ENCODE assay signal across 10 mouse cellular contexts in the genomic region with DNA sequence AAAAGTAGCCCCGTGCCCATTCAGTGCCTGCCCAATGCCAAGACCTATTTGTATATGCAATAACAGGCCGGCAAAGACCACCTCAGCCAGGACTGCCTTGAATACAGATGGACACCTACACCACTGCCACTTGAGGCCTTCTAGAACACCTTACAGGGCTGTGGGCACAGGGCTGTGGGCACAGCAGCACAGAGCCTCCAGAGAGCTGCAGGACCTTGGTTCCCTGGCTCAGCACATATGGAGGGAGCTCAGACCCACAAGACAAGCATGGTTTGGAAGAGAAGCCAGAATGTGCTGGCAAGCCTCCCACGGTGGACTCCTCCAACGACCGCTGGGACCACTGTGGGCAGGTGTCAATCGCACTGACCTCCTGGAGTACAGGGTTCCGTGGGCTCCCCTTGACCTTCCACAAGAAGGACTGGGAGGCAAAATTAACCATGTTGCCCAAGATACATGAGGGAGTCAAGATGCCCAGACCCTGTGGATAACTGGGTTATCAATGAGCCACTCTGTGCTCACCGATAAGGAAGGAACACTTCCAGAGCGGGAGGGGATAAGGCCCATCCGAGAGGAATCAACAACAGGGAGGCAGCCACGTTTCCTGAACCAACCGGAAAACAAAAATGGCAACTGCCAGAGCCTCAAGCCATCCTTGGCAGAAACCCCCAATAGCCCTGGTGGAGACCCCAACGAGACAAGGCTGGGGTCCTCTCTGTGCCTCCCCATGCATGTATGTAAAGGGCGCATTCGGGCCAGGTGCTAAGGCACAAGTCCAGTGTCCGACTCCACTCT. TPM values are rescaled to one million over a fixed set of nuclear protein-coding genes. Genes with fewer than 3 reads are reported as not detected.
DNase-seq lines count a peak whose midpoint lies in the region; ATAC-seq and TF ChIP-seq lines count a peak whose summit lies in the region.
"Had no signal": no experiment of that assay in that cellular context is flagged by ENCODE, and none has a peak within 500 bp of the region (broad histone marks: within the 10 kb centered on the region; RNA-seq: fewer than 3 reads in every experiment).

No protein-coding gene starts in this region.

- H3K27me3 ChIP-seq in lung, embryonic 15.5 days = peaks cover 7% of the 10 kb centered on the region; the same call in 1 of the 2 replicates
- H3K27me3 ChIP-seq in intestine, embryonic 15.5 days (replicated peaks) = no peaks in the 10 kb centered on the region

- no peak for TF ChIP-seq CTCF in lung, adult 2 months (IDR thresholded peaks at IDR 0.05; ENCODE audit: insufficient read depth, low read length)
- TF ChIP-seq CTCF in olfactory bulb, adult 2 months (IDR thresholded peaks at IDR 0.05; ENCODE audit: insufficient read depth, low read depth, low read length) = no peak

- H3K27ac ChIP-seq in lung, embryonic 15.5 days = no peak overlapping the region
- no peak overlapping the region for H3K27ac ChIP-seq in intestine, embryonic 15.5 days
- H3K27ac ChIP-seq in olfactory bulb, adult 2 months (ENCODE audit: insufficient read depth, low read depth, low read length) = no peak overlapping the region

- H3K4me3 ChIP-seq in lung, embryonic 15.5 days = no peak overlapping the region
- H3K4me3 ChIP-seq in lung, adult 2 months (replicated peaks; ENCODE audit: extremely low read depth, low read depth, low read length) = no peak overlapping the region
- no peak overlapping the region for H3K4me3 ChIP-seq in intestine, embryonic 15.5 days (replicated peaks)
- peak overlapping the region; percentile 23; the same call in 1 of the 2 replicates for H3K4me3 ChIP-seq in olfactory bulb, adult 2 months (ENCODE audit: insufficient read depth, low read depth, low read length)

- 76% methylated on average over 16 of the region's 16 CpGs for WGBS in lung, embryonic 15.5 days
- WGBS in lung, adult 2 months = 69% methylated on average over 16 of the region's 16 CpGs
- 78% methylated on average over 16 of the region's 16 CpGs for WGBS in intestine, embryonic 15.5 days
- 64% methylated on average over 16 of the region's 16 CpGs for WGBS in olfactory bulb, adult 2 months

- no peak overlapping the region for H3K9ac ChIP-seq in lung, embryonic 15.5 days
- H3K9ac ChIP-seq in intestine, embryonic 15.5 days = no peak overlapping the region; the same call in none of the 2 replicates

- peak; percentile 71 for DNase-seq in cerebellum, adult 9-10 months
- DNase-seq in cerebellum, postnatal 4 days (ENCODE audit: low spot score in 2 of 2) = no peak
- no peak for DNase-seq in lung, adult 2 months
- DNase-seq in adrenal gland, postnatal 4 days (ENCODE audit: low spot score in 2 of 2) = no peak
- DNase-seq: left cerebral cortex, postnatal 4 days; thymus, postnatal 25 days had no signal

- peak overlapping the region; percentile 83 for H3K4me2 ChIP-seq in lung, embryonic 15.5 days
- peak overlapping the region; percentile 96 for H3K4me2 ChIP-seq in intestine, embryonic 15.5 days (replicated peaks)

- H3K36me3 ChIP-seq in lung, embryonic 15.5 days = no peaks in the 10 kb centered on the region
- no peaks in the 10 kb centered on the region for H3K36me3 ChIP-seq in intestine, embryonic 15.5 days

- peaks cover 57% of the 10 kb centered on the region for H3K4me1 ChIP-seq in lung, embryonic 15.5 days
- H3K4me1 ChIP-seq in lung, adult 2 months (ENCODE audit: control insufficient read depth, insufficient read depth, low read length) = peaks cover 30% of the 10 kb centered on the region
- H3K4me1 ChIP-seq in intestine, embryonic 15.5 days (replicated peaks) = peaks cover 67% of the 10 kb centered on the region
- peaks cover 64% of the 10 kb centered on the region for H3K4me1 ChIP-seq in olfactory bulb, adult 2 months (ENCODE audit: control insufficient read depth, insufficient read depth, low read length)

- ATAC-seq in lung, embryonic 15.5 days (ENCODE audit: borderline replicate concordance, extremely low read depth, low FRiP score, low TSS enrichment) = no peak
- ATAC-seq in intestine, embryonic 15.5 days = no peak
- ATAC-seq in monocyte, adult 5-6 weeks (replicated peaks; ENCODE audit: insufficient number of reproducible peaks, low FRiP score, low TSS enrichment, poor library complexity, severe bottlenecking) = no peak

- H3K9me3 ChIP-seq in lung, embryonic 15.5 days = no peaks in the 10 kb centered on the region
- no peaks in the 10 kb centered on the region for H3K9me3 ChIP-seq in intestine, embryonic 15.5 days

- TF ChIP-seq POLR2A in lung, adult 2 months (IDR thresholded peaks at IDR 0.05; ENCODE audit: borderline replicate concordance, extremely low read depth, low read depth, low read length) = no peak
- no peak for TF ChIP-seq POLR2A in olfactory bulb, adult 2 months (IDR thresholded peaks at IDR 0.05; ENCODE audit: insufficient read depth, low read depth, low read length)

RNA-seq across cellular contexts. Expression of gene Ccdc85c, which starts 3.7 kb away (rescaled TPM):
- polyA plus RNA-seq in lung, embryonic 15.5 days (2015; fragmentation: Nextera tagmentation; extraction: Ambion mirVana) = 4.9 and 6.1 TPM in 2 replicates
- polyA plus RNA-seq in lung, adult 2 months (2012; rRNA removed) = 22.2 and 22.5 TPM in 2 replicates
- 8.7 and 9.3 TPM in 2 replicates for polyA plus RNA-seq in intestine, embryonic 15.5 days (2015; fragmentation: Nextera tagmentation; extraction: Ambion mirVana)
- not detected in 2 replicates for polyA plus RNA-seq in olfactory bulb, adult 2 months (2012; ENCODE audit: insufficient read depth, insufficient read length, low replicate concordance, missing spikeins)
- total RNA-seq in monocyte, adult 5-6 weeks (2017) = 0.32 to 1.4 TPM in 2 of 3 replicates, not detected in the other
- 10 to 100 TPM; 29.6 to 29.9 TPM for total RNA-seq in adrenal gland, postnatal 4 days (2021)

RNA-seq across cellular contexts. Expression of gene Hhipl1, which starts 34.5 kb away (rescaled TPM):
- polyA plus RNA-seq in lung, embryonic 15.5 days (2015; fragmentation: Nextera tagmentation; extraction: Ambion mirVana) = 0.89 and 1.0 TPM in 2 replicates
- polyA plus RNA-seq in lung, adult 2 months (2012; rRNA removed) = 1.3 and 1.8 TPM in 2 replicates
- polyA plus RNA-seq in intestine, embryonic 15.5 days (2015; fragmentation: Nextera tagmentation; extraction: Ambion mirVana) = 0.55 and 0.69 TPM in 2 replicates
- polyA plus RNA-seq in olfactory bulb, adult 2 months (2012; ENCODE audit: insufficient read depth, insufficient read length, low replicate concordance, missing spikeins) = not detected in 2 replicates
- not detected in 3 replicates for total RNA-seq in monocyte, adult 5-6 weeks (2017)
- 1 to 10 TPM; 1.1 to 1.3 TPM for total RNA-seq in adrenal gland, postnatal 4 days (2021)
